Mouse (Mus musculus): ENCODE measurements around the gene Gdf15. TPM values are rescaled to one million over a fixed set of nuclear protein-coding genes. Genes with fewer than 3 reads are reported as not detected.
"Not testable (repeated sequence)": the region's sequence is repeated elsewhere in the genome, so short reads cannot be mapped to it uniquely, and the experiment has no call there.

The Gdf15 gene
- total RNA-seq, 1 experiment from 2014 or later: 1.0 TPM

- DNase-seq: not testable (repeated sequence)
Observed at GRCm38 (mm10) chr8:70587955-70588354, 44.3 kb downstream of the Gdf15 start.

- peak; percentile 81 for DNase-seq
Observed at GRCm38 (mm10) chr8:70585258-70585652, 47.0 kb downstream of the Gdf15 start.

GRCm38 (mm10) chr8:70584606-70585257, 47.5 kb downstream of the Gdf15 start:
- peak; percentile 70 for DNase-seq

- peak; percentile 82 for DNase-seq
Observed at GRCm38 (mm10) chr8:70583476-70584387, 48.5 kb downstream of the Gdf15 start.

Other genes starting within 250 kb of the Gdf15 start
- gene Crtc1, start 192.9 kb downstream of the Gdf15 start, total RNA-seq (2021): 19.4 and 20.6 TPM in 2 replicates
- gene Klhl26, start 155.5 kb downstream of the Gdf15 start, total RNA-seq (2021): 15.7 and 16.3 TPM in 2 replicates
- gene Tmem59l, start 145.1 kb downstream of the Gdf15 start, total RNA-seq (2021): 4.6 and 5.6 TPM in 2 replicates
- gene Crlf1, start 139.3 kb downstream of the Gdf15 start, total RNA-seq (2021): not detected in 2 replicates
- 116 and 123 TPM in 2 replicates for gene Rex1bd, start 125.7 kb downstream of the Gdf15 start, total RNA-seq (2021)
- 1,600 and 1,776 TPM in 2 replicates for gene Uba52, start 121.7 kb downstream of the Gdf15 start, total RNA-seq (2021)
- 235 and 252 TPM in 2 replicates for gene Fkbp8, start 104.7 kb downstream of the Gdf15 start, total RNA-seq (2021)
- 78.9 and 83.1 TPM in 2 replicates for gene Kxd1, start 104.5 kb downstream of the Gdf15 start, total RNA-seq (2021)
- gene Ell, start 93.0 kb downstream of the Gdf15 start, total RNA-seq (2021): 22.4 and 22.9 TPM in 2 replicates
- 77.2 and 84.7 TPM in 2 replicates for gene Isyna1, start 38.1 kb downstream of the Gdf15 start, total RNA-seq (2021)
- gene Ssbp4, start 23.6 kb downstream of the Gdf15 start, total RNA-seq (2021): 84.4 and 102 TPM in 2 replicates
- 1.6 and 2.0 TPM in 2 replicates for gene Lrrc25, start 16.3 kb downstream of the Gdf15 start, total RNA-seq (2021)
- 73.1 and 86.5 TPM in 2 replicates for gene Pgpep1, start 27.9 kb upstream of the Gdf15 start, total RNA-seq (2021)
- 76.0 and 78.6 TPM in 2 replicates for gene Lsm4, start 40.8 kb upstream of the Gdf15 start, total RNA-seq (2021)
- 165 and 174 TPM in 2 replicates for gene Jund, start 66.5 kb upstream of the Gdf15 start, total RNA-seq (2021)
- gene Iqcn, start 71.0 kb upstream of the Gdf15 start, total RNA-seq (2021): 0.11 and 0.19 TPM in 2 replicates
- gene Gm3336, start 86.1 kb upstream of the Gdf15 start, total RNA-seq (2021): 0.70 TPM in 1 of 2 replicates, not detected in the other
- gene Pde4c, start 91.3 kb upstream of the Gdf15 start, total RNA-seq (2021): 1.9 TPM in 2 replicates
- gene Rab3a, start 122.2 kb upstream of the Gdf15 start, total RNA-seq (2021): 56.2 and 75.1 TPM in 2 replicates
- gene Mpv17l2, start 128.5 kb upstream of the Gdf15 start, total RNA-seq (2021): 113 and 123 TPM in 2 replicates
- 35.4 and 44.0 TPM in 2 replicates for gene Pik3r2, start 144.3 kb upstream of the Gdf15 start, total RNA-seq (2021)
- gene Mast3, start 172.6 kb upstream of the Gdf15 start, total RNA-seq (2021): 22.9 and 28.2 TPM in 2 replicates
- gene Il12rb1, start 176.0 kb upstream of the Gdf15 start, total RNA-seq (2021): 0.34 TPM in 1 of 2 replicates, not detected in the other
- 12.5 and 15.8 TPM in 2 replicates for gene Arrdc2, start 207.3 kb upstream of the Gdf15 start, total RNA-seq (2021)
- 2.9 and 3.8 TPM in 2 replicates for gene Kcnn1, start 230.8 kb upstream of the Gdf15 start, total RNA-seq (2021)
- gene Ccdc124, start 241.5 kb upstream of the Gdf15 start, total RNA-seq (2021): 52.2 and 52.9 TPM in 2 replicates